Mouse (Mus musculus): Measurements from ENCODE around the gene Itpr2. TPM values are rescaled to one million over a fixed set of nuclear protein-coding genes. Genes with fewer than 3 reads are reported as not detected.

The Itpr2 gene
- polyA plus RNA-seq, 1 experiment, result 31.9 TPM

GRCm38 (mm10) chr6:146195854-146196457, 306.1 kb downstream of the Itpr2 start:
- DNase-seq, result peak; percentile 17
- no peak overlapping the region for H3K4me3 ChIP-seq (ENCODE audit: insufficient read depth, low read depth, low read length)
- H3K4me1 ChIP-seq (ENCODE audit: control insufficient read depth, insufficient read depth, low read length), result no peaks in the 10 kb centered on the region
- H3K27ac ChIP-seq (ENCODE audit: insufficient read depth, low read depth, low read length), result no peak overlapping the region
- H3K27me3 ChIP-seq (replicated peaks; ENCODE audit: control insufficient read depth, insufficient read depth, low read length), result no peaks in the 10 kb centered on the region
- 82% methylated on average over 7 of the region's 7 CpGs for WGBS
- no peaks in the 10 kb centered on the region; the same call in none of the 2 replicates for H3K36me3 ChIP-seq (ENCODE audit: control insufficient read depth, insufficient read depth, low read length)
- no peak for TF ChIP-seq POLR2A (IDR thresholded peaks at IDR 0.05; ENCODE audit: low read depth, low read length)

- WGBS, result 84% methylated on average over 5 of the region's 5 CpGs
- no peaks in the 10 kb centered on the region; the same call in none of the 2 replicates for H3K36me3 ChIP-seq (ENCODE audit: control insufficient read depth, insufficient read depth, low read length)
- TF ChIP-seq CTCF (conservative IDR thresholded peaks at IDR 0.05; ENCODE audit: insufficient read depth, insufficient read length, low read depth, low read length) (no peak), POLR2A (IDR thresholded peaks at IDR 0.05; ENCODE audit: low read depth, low read length) (no peak)
- no peak overlapping the region for H3K27ac ChIP-seq (ENCODE audit: insufficient read depth, low read depth, low read length)
- no peak for DNase-seq
- no peak overlapping the region for H3K4me3 ChIP-seq (ENCODE audit: insufficient read depth, low read depth, low read length)
- H3K4me1 ChIP-seq (ENCODE audit: control insufficient read depth, insufficient read depth, low read length), result no peaks in the 10 kb centered on the region
- H3K27me3 ChIP-seq (replicated peaks; ENCODE audit: control insufficient read depth, insufficient read depth, low read length), result no peaks in the 10 kb centered on the region
These were observed 310.1 kb downstream of the Itpr2 start for GRCm38 (mm10) chr6:146191931-146192330.

DNA sequence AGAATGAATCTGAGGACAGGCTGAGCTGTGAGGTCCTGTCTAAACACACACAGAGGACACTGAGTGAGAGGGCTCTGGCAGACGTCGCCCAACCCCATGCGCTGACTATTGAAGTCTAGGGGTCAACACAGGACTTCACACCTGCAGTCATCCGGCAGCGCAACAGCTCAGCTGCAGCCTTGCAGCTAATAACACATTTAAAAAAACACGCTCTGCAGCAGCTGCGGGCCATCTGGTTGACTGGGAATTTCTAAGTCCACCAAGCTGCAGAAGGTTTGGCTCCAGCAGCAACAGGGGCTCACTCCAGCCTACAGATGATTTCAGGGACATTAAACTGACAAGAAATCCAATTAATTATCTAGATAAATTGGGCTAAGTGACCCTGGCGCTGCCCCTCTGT, 312.0 kb downstream of the Itpr2 start:
- Histone ChIP-seq H3K4me3 (ENCODE audit: insufficient read depth, low read depth, low read length) (no peak overlapping the region), H3K27ac (ENCODE audit: insufficient read depth, low read depth, low read length) (no peak overlapping the region), H3K36me3 (ENCODE audit: control insufficient read depth, insufficient read depth, low read length) (no peaks in the 10 kb centered on the region; the same call in none of the 2 replicates), H3K4me1 (ENCODE audit: control insufficient read depth, insufficient read depth, low read length) (no peaks in the 10 kb centered on the region), H3K27me3 (replicated peaks; ENCODE audit: control insufficient read depth, insufficient read depth, low read length) (no peaks in the 10 kb centered on the region)
- 52% methylated on average over 8 of the region's 8 CpGs for WGBS
- no peak for DNase-seq
- no peak for TF ChIP-seq POLR2A (IDR thresholded peaks at IDR 0.05; ENCODE audit: low read depth, low read length)

DNA sequence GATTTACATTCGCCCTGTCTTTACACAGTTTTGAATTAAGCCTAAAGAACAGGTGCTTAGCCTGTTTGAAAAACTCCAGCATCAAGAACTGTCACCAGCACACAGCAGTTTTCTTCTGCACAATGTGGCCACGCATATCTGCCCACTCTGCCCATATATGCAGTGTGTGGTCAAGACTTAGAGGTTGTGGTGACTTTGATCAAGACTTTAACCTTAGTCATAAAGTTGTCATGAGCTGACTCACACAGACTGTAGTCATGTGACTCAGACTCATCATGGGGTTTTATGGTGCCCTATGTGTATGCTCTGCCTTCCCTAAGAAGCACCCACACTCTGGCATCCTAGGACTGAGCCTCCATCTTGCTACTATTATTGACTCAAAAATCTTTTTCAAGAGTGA, 316.5 kb downstream of the Itpr2 start:
- DNase-seq, result no peak
- Histone ChIP-seq H3K4me1 (ENCODE audit: control insufficient read depth, insufficient read depth, low read length) (no peaks in the 10 kb centered on the region), H3K27me3 (replicated peaks; ENCODE audit: control insufficient read depth, insufficient read depth, low read length) (no peaks in the 10 kb centered on the region), H3K27ac (ENCODE audit: insufficient read depth, low read depth, low read length) (no peak overlapping the region), H3K36me3 (ENCODE audit: control insufficient read depth, insufficient read depth, low read length) (no peaks in the 10 kb centered on the region), H3K4me3 (ENCODE audit: insufficient read depth, low read depth, low read length) (no peak overlapping the region)
- TF ChIP-seq POLR2A (IDR thresholded peaks at IDR 0.05; ENCODE audit: low read depth, low read length) (no peak), CTCF (conservative IDR thresholded peaks at IDR 0.05; ENCODE audit: insufficient read depth, insufficient read length, low read depth, low read length) (no peak)
- 95% methylated on average over 2 of the region's 2 CpGs for WGBS

DNA sequence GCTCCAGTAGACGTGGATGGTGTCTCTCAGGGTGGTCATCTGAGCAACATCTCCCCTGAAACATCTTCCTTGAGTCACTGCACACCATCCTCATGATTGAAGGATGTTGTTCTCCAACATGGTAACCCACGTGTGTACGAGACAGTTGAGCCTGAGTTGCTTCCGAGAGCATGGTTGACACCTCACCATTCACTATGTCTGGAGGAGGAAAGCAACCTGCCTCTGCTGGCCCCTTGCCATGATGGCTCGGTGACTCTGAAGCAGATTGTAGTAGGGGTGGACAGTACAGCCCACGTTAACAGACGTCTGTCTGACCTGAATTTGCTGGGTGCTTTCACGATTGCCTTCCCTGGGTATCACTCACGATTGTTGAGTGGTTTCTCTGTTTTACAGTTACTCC, 317.3 kb downstream of the Itpr2 start:
- H3K4me3 ChIP-seq (ENCODE audit: insufficient read depth, low read depth, low read length), result no peak overlapping the region
- no peak for TF ChIP-seq POLR2A (IDR thresholded peaks at IDR 0.05; ENCODE audit: low read depth, low read length)
- TF ChIP-seq CTCF (conservative IDR thresholded peaks at IDR 0.05; ENCODE audit: insufficient read depth, insufficient read length, low read depth, low read length), result no peak
- no peaks in the 10 kb centered on the region for H3K36me3 ChIP-seq (ENCODE audit: control insufficient read depth, insufficient read depth, low read length)
- no peaks in the 10 kb centered on the region for H3K27me3 ChIP-seq (replicated peaks; ENCODE audit: control insufficient read depth, insufficient read depth, low read length)
- H3K4me1 ChIP-seq (ENCODE audit: control insufficient read depth, insufficient read depth, low read length), result no peaks in the 10 kb centered on the region
- 91% methylated on average over 9 of the region's 9 CpGs for WGBS
- no peak overlapping the region for H3K27ac ChIP-seq (ENCODE audit: insufficient read depth, low read depth, low read length)
- DNase-seq, result no peak

GRCm38 (mm10) chr6:146174644-146175250, 327.3 kb downstream of the Itpr2 start:
- 94% methylated on average over 4 of the region's 4 CpGs for WGBS
- Histone ChIP-seq H3K36me3 (ENCODE audit: control insufficient read depth, insufficient read depth, low read length) (no peaks in the 10 kb centered on the region), H3K4me3 (ENCODE audit: insufficient read depth, low read depth, low read length) (no peak overlapping the region)

GRCm38 (mm10) chr6:146170603-146171051, 331.4 kb downstream of the Itpr2 start:
- TF ChIP-seq POLR2A (IDR thresholded peaks at IDR 0.05; ENCODE audit: low read depth, low read length), result no peak
- no peaks in the 10 kb centered on the region for H3K36me3 ChIP-seq (ENCODE audit: control insufficient read depth, insufficient read depth, low read length)
- WGBS, result 73% methylated on average over 14 of the region's 14 CpGs
- DNase-seq, result peak; percentile 50
- H3K4me3 ChIP-seq (ENCODE audit: insufficient read depth, low read depth, low read length), result no peak overlapping the region
- no peak overlapping the region for H3K27ac ChIP-seq (ENCODE audit: insufficient read depth, low read depth, low read length)
- H3K4me1 ChIP-seq (ENCODE audit: control insufficient read depth, insufficient read depth, low read length), result no peaks in the 10 kb centered on the region
- H3K27me3 ChIP-seq (replicated peaks; ENCODE audit: control insufficient read depth, insufficient read depth, low read length), result no peaks in the 10 kb centered on the region

More at GRCm38 (mm10) chr6:146174644-146175250, 327.3 kb downstream of the Itpr2 start:
- Histone ChIP-seq H3K27ac (ENCODE audit: insufficient read depth, low read depth, low read length) (no peak overlapping the region), H3K27me3 (replicated peaks; ENCODE audit: control insufficient read depth, insufficient read depth, low read length) (no peaks in the 10 kb centered on the region), H3K4me1 (ENCODE audit: control insufficient read depth, insufficient read depth, low read length) (no peaks in the 10 kb centered on the region)
- no peak for DNase-seq
- TF ChIP-seq POLR2A (IDR thresholded peaks at IDR 0.05; ENCODE audit: low read depth, low read length) (no peak), CTCF (conservative IDR thresholded peaks at IDR 0.05; ENCODE audit: insufficient read depth, insufficient read length, low read depth, low read length) (no peak)

Measured in kidney, adult 2 months (tissue).